Mouse (Mus musculus) CD4-positive, CD25-positive, alpha-beta regulatory T cell, adult 4 months (primary cell): Measurements from ENCODE around the gene Mcm2. TPM values are rescaled to one million over a fixed set of nuclear protein-coding genes. Genes with fewer than 3 reads are reported as not detected.
A peak's percentile ranks its signal among the peaks of the same experiment; 100 is the strongest.

Experiments
- ATAC-seq: one replicate; pipeline ENCODE4 v1.8.0; 2017
- polyA plus RNA-seq, 2 experiments: library from polyadenylated mRNA; unstranded; fragments of 100-300 nt; shearing (Covaris generic); gene quantifications; one replicate each; pipeline ENCODE4 v1.2.1; 2017

Mcm2 gene
- polyA plus RNA-seq, 2 experiments from 2014 or later, result 19.8 to 34.7 TPM

DNA sequence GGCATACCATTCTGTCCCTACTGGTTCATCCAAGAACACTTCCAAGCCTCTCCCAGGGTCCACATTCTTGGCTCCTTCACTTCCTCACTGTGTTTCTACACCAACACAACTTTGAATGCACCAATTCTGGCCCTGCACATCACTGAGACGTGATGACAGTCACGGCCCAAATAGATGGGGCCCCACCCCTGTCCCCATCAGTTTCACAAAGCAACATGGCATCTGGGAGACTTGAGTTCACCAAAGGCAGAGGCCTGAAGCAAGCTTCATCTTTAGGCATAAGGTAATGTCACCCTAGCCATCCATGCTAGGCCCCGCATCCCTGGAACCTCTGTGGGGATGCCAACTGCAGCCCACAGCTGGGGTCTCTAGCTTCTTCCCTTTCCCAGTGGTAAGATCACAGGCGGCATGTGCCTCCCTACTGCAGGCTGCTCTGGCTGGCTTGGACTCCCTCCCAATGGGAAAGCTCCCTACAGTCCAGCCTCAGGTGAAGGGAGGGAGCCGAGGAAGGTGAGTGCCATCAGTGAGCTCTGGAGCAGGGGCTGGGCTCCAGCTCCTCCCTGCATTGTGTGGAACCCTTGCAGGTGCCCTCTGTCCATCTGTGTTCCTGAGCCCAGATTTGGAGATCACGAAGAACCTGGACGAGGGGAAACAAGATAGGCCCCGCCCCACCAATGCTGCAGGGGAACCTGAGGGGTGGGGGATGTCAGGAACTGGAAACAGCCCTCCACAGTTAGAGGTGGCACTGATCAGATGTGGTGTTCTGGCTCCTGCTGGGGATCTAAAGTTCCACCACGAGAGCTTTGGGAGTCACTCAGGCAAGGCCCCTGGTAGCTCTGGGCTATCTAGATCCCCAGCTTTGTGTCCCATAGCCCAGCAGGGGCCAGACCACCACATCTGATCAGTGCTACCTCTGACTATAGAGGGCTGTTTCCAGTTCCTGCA is 54.5 kb downstream of the Mcm2 start:
- ATAC-seq, result no peak

DNA sequence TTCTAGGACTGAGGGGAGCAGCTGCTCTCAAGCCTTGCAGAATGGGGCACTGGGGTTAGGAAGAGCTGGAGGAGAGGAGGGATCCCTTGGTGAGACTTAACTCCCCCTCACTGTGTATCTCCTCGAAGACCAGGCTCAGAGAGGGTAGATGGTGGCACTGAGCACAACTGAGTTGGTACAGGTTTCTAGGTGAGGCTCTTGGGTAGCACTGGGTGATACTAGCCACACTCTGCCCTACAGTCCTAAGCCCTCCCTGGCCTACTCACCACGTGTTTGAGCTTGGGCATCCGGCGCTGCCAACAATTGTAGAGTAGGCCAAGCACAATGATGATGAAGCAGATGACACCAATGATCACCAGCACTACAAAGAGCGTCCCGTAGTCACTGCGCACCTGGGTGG is 55.3 kb downstream of the Mcm2 start:
- no peak for ATAC-seq

DNA sequence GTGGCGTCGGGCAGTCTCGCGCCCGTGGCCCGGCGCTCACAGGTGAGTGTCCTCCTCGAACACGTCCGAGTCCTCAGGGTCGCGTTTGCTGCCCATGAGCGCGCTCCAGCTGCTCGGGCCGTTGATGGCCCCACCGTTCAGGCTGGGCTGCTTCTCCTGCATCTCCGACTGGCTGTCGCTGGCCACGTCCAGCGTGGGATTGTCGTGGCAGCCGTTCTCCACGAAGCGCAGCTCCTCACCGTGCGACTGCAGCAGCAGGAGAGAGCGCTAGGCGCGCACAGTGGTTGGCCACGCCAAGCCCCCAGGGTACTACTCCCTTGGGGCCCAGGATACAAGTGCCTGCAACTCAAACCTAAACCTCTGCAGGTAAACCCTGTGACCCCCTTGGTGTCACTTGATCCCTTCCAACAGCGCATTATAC is 55.8 kb downstream of the Mcm2 start:
- ATAC-seq, result no peak

DNA sequence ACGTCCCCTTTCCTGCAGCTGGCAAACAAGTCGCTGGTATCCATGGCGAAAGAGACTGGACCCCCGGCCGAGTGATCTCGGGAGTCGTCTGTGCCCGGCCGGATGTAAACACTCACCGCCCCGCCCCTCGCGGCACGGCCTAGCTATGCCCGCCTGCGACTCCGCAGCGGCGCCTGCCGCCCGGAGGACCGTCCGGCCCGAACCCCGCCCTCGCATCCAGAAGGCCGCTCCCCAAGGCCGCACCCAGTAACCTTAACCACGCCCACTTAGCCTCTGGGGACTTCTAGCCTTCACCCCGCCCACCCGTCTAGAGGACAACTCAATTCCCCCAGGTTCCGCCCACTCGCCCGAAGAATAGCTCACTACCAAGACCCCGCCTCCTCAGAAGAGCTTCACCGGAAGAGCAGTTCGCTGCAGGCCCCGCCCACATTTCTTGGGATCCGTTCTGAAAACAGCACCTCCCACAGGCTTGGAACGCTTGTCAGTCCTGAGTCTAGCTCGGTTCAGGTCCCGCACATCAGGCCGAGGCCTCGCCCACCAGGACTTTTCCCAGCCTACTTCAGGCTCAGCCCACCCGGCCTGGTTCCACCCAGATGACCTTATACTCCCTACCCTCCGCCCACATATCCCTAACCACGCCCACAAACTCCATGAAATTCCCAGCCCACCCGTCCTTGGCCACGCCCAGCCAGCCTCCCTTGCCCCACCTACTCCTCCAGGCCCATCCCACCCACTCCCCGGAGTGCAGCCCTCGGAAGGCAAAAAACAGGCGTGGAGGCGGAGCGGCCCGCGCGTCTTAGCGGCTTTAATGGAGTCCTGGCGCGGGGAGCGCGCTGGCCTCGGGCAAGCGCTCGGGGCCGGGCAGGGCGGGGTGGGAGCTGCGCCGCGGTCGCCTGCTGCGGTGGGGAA is 56.5 kb downstream of the Mcm2 start, which contains the start of gene Abtb1:
TSS of gene Abtb1 (minus strand) at position 204 of the 909 bp plus-strand sequence.
- ATAC-seq, result peak; percentile 91

DNA sequence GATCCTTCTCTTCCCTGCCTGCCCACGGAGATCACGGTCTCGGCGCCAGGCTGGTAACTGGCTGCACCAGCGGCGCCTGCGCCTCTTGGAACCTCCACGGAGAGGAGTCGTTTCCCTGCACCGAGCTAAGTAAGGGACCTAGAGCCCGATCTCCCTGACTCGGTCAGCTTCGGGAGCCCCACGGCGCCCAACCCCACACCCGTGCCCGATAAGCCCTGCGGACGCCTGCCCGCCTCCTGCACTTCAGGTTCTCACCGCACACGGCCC is 57.1 kb downstream of the Mcm2 start:
- ATAC-seq, result no peak

DNA sequence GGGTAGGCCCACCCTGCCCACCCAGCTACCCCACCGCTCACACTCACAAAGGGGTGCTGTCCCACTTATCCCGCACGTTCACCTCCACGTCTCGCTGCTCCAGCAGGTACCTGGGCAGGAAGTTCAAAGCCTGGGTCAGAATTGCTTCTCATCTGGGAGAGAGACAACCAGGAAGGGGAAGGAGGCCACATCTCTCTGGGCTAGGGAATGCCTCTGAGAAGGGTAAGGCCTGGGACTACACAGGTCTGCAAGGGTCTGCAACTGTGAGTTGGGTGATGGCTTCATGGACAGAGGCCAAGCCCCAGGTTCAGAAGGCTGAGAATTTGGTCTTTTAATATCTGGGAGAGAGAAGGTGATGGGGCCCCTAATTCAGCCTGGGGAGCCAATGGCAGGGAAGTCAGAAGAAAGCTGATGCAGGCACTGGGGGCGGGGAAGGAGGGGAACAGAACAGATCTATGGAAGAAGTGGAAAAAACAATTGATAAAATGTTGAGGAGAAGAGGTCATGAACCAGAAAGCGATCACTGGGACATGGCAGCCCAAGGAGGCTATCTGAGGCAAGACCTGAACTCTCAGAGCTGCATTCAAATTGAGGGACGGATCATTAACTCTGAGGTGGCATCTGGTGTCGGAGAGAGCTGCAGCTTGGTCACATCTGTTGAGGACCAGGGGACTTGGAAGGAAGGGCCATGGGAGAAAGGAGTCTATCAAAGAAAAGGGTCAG is 57.6 kb downstream of the Mcm2 start:
- ATAC-seq, result no peak

DNA sequence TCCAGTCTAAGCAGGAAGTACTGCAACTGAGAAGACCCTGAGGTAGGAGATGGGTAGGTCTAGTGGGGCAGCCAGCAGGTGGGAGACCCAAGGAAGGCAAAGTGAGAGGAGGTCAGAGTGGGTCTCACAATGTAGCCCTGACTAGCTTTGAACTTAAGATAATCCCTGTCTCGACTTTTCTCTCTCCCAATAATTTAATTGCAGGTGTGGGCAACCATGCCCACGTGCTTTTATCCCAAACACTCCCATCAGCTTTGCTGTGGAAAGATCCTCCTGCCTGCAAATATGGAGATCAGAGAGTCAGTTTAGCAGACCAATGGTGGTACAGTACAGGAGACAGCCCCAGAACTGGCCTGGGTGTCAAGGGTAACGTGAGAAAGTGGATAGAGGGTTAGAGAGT is 58.4 kb downstream of the Mcm2 start:
- ATAC-seq, result no peak

DNA sequence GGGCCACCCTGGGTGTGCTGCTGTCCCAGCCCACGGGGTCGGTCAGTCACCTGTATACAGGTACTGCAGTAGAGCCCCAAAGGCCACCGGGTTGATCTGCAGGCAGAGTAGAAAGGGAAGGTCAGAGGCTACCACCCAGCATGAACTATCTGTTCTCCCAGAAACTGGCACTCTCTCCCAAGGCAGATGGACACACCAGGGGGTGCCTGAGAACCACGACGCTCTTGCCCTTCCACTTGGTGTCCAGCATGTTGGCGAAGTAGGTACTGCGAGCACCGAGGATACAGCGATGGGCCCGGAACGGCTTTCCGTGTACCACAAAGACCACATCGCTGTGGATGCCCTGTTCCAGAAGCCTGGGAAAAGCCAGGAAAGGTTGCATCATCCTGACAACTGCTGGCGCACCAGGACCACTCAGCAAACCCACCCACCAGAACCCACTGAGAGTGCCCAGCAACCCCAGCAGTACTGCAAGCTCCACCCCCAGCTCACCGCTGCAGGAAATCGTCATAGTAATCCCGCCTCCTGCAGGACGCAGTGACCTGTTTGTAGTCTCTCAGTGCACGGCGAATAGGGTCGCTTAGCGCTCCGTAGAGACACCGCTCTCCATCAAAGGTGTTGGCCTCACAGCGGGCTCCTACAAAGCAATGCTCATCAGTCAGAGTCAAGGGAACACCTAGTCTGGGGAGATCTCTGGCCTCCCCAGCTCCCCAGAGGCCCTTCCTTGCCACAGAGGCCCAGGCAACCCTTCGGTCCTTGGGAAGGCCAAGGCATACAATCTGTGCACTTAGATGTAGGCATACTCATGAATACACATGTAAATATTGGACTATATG is 59.2 kb downstream of the Mcm2 start:
- no peak for ATAC-seq

DNA sequence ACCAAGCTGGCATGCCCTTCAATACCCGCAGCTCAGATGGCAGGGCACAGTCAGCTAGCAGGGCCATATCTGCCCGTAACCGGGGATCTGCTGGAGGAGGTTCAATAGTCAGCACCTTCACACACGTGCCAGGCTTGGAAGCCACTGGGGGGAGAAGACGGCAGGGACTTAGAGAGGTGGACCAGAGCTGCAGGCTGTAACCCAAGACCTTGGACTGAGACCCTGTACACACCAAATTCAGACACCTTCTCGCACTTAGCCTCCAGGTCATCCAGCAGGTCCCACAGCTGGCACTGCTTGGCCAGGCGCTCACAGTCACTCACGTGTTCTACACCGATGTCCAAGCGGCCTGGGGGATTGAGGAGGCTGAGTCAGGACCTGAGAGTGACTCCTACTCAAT is 60.0 kb downstream of the Mcm2 start:
- no peak for ATAC-seq

DNA sequence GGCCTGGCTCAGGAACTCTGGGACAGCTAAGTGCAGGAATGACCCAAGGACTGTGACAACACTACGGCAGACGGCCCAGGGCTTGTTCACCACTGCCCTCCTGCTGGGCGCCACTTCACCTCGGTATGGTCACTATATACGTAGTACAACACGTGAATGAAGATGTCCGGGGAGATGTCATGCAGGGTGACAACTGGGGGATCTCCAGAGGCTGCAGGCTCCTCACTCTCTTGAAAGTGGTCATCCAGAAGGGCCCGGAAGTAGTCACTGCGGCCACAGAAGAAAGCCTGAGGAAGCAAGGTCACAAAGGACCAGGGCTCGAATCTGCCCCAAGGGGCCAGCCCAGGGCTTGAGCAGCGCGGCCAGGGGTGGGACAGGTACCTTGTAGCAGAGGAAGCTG is 60.6 kb downstream of the Mcm2 start:
- no peak for ATAC-seq

DNA sequence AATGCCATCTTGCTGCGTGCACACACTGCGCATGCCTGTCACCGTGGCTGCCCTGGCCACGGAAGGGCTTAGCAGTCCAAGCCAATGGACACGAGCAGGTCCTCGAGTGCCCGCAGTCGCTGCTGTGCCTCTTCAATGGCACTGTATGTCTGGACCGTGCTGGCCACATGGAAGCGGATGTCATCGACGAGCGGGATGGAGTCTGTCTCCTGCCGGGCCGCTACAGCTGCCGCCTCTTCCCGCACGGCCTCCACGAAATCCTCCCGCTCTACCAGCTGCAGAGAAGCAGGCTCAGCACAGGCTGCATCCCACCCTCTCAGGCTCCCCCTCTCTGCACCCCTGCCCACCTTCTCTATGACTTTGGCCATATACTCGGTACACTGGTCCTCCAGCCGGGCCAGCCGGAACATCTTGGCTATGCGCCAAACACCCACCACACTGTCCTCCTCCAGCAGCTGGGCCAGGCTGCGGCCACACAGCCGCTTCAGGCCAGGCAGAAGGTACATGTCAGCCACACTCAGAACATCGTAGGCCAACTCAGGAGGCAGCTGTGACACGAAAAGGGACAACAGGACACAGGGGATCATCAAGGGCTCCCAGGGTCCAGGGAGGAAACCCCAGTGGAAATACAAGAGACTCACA is 62.3 kb downstream of the Mcm2 start:
- no peak for ATAC-seq

DNA sequence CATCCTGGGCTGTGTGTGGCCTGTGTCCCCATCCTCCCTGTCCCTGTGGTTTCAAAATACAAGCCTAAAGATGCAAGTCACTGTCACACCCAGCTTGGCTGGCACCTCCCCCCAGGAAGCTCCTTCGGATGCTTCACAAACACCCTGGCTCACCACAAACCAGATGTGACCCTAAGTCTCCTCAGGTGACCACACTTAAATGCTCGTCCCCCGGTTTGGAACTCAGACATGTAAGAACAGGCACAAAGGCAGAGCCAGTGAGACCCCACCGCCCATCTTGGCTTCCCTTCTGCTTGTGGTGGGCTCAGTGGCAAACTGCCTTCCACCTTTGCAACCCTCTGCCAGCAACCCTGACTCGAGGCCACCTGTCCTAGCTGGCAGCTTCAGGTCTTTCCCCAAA is 63.5 kb downstream of the Mcm2 start:
- ATAC-seq, result no peak

Other genes starting within 250 kb of the Mcm2 start
- under 1 TPM in 1 of 2 experiments, not detected in 1; 0.27 TPM for gene Mgll, start 174.4 kb downstream of the Mcm2 start, polyA plus RNA-seq
- 100 to 1,000 TPM in 1 of 2 experiments, 10 to 100 TPM in 1; 71.0 to 112 TPM for gene Abtb1, start 56.8 kb downstream of the Mcm2 start, polyA plus RNA-seq
- gene Podxl2, start 23.7 kb downstream of the Mcm2 start, polyA plus RNA-seq, result under 1 TPM in 1 of 2 experiments, not detected in 1; 0.32 TPM
- gene Tpra1, start 3.5 kb upstream of the Mcm2 start, polyA plus RNA-seq, result 10 to 100 TPM; 54.7 to 74.1 TPM